Mouse (Mus musculus) MEL (cell line): Measurements from ENCODE around the gene Dock3. TPM values are rescaled to one million over a fixed set of nuclear protein-coding genes. Genes with fewer than 3 reads are reported as not detected.

Experiments used
- DNase-seq: peaks from one replicate; pipeline ENCODE4 v3.0.0; 2011; ENCODE audit warnings: low read depth, low spot score
- H3K27ac ChIP-seq: 2 replicates; pipeline ENCODE4 v1.5.1; 2012; ENCODE audit warnings: low read depth, mild to moderate bottlenecking, control low read depth, low read length, moderate library complexity; ENCODE audit not compliant: control insufficient read depth
- H3K27me3 ChIP-seq, 2 experiments: fragments of 150-350 bp in 1 of 2; sonication (generic) in 1 of 2; 2 replicates each; pipeline ENCODE4 v1.6.1; 2012; ENCODE audit warnings: low read length in 2 of 2, mild to moderate bottlenecking in 2 of 2, improper control_type of control experiment in 1 of 2, moderate library complexity in 1 of 2; ENCODE audit not compliant: insufficient read depth in 2 of 2, control insufficient read depth in 1 of 2
- H3K36me3 ChIP-seq, 2 experiments: 2 replicates each; pipeline ENCODE4 v1.6.1; 2012 to 2014; ENCODE audit warnings: low read length in 2 of 2, improper control_type of control experiment in 1 of 2, inconsistent platforms in 1 of 2, mild to moderate bottlenecking in 1 of 2; ENCODE audit not compliant: insufficient read depth in 2 of 2, control insufficient read depth in 1 of 2
- H3K4me1 ChIP-seq, 2 experiments: fragments of 150-350 bp in 1 of 2; sonication (generic) in 1 of 2; 2 replicates each; pipeline ENCODE4 v1.6.1; 2012; ENCODE audit warnings: low read length in 2 of 2, improper control_type of control experiment in 1 of 2, mild to moderate bottlenecking in 1 of 2; ENCODE audit not compliant: insufficient read depth in 2 of 2, control insufficient read depth in 1 of 2
- H3K4me3 ChIP-seq, 2 experiments: fragments of 150-350 bp in 1 of 2; sonication (generic) in 1 of 2; 2 replicates each; pipeline ENCODE4 v1.5.1; 2012; ENCODE audit warnings: low read depth in 2 of 2, low read length in 2 of 2, mild to moderate bottlenecking in 2 of 2, moderate library complexity in 2 of 2, control low read depth in 1 of 2, improper control_type of control experiment in 1 of 2; ENCODE audit not compliant: control insufficient read depth in 1 of 2, insufficient read depth in 1 of 2
- H3K79me2 ChIP-seq: 2 replicates; pipeline ENCODE4 v1.6.1; 2012; ENCODE audit warnings: mild to moderate bottlenecking, low read length, moderate library complexity; ENCODE audit not compliant: control insufficient read depth, poor library complexity, insufficient read depth
- H3K9ac ChIP-seq: 2 replicates; pipeline ENCODE4 v1.6.1; 2012; ENCODE audit warnings: low read depth, mild to moderate bottlenecking, control low read depth, low read length, moderate library complexity; ENCODE audit not compliant: control insufficient read depth, poor library complexity, severe bottlenecking
- H3K9me3 ChIP-seq: fragments of 150-350 bp; sonication (generic); replicated peaks from 2 replicates; pipeline ENCODE4 v1.6.1; 2012; ENCODE audit warnings: mild to moderate bottlenecking, low read length, improper control_type of control experiment, moderate library complexity; ENCODE audit not compliant: insufficient read depth
- BHLHE40 ChIP-seq: IDR thresholded peaks from 2 replicates; pipeline ENCODE4 v1.6.1; 2012; ENCODE audit warnings: low read depth, mild to moderate bottlenecking, inconsistent platforms, low read length, improper control_type of control experiment, borderline replicate concordance
- E2F4 ChIP-seq: IDR thresholded peaks from 2 replicates; pipeline ENCODE4 v1.6.1; 2011; ENCODE audit warnings: low read depth, low read length, improper control_type of control experiment, borderline replicate concordance
- ETS1 ChIP-seq: IDR thresholded peaks from 2 replicates; pipeline ENCODE4 v1.6.1; 2012; ENCODE audit warnings: low read depth, mild to moderate bottlenecking, inconsistent platforms, low read length, improper control_type of control experiment, moderate library complexity
- GABPA ChIP-seq: IDR thresholded peaks from 2 replicates; pipeline ENCODE4 v1.6.1; 2012; ENCODE audit warnings: low read depth, mild to moderate bottlenecking, inconsistent platforms, low read length, improper control_type of control experiment, moderate library complexity
- GATA1 ChIP-seq: IDR thresholded peaks from 2 replicates; pipeline ENCODE4 v1.6.1; 2011; ENCODE audit warnings: low read depth, low read length, improper control_type of control experiment
- HCFC1 ChIP-seq: IDR thresholded peaks from 2 replicates; pipeline ENCODE4 v1.6.1; 2012; ENCODE audit warnings: low read depth, mild to moderate bottlenecking, inconsistent platforms, low read length, improper control_type of control experiment, moderate library complexity
- JUND ChIP-seq: IDR thresholded peaks from 2 replicates; pipeline ENCODE4 v1.6.1; 2011; ENCODE audit warnings: low read depth, mild to moderate bottlenecking, improper control_type of control experiment, low read length
- MYC ChIP-seq: IDR thresholded peaks from 2 replicates; pipeline ENCODE4 v1.6.1; 2011; ENCODE audit warnings: low read depth, mild to moderate bottlenecking, low read length, improper control_type of control experiment, moderate library complexity
- POLR2AphosphoS2 ChIP-seq: IDR thresholded peaks from 2 replicates; pipeline ENCODE4 v1.6.1; 2011; ENCODE audit warnings: low read length, improper control_type of control experiment
- POLR2AphosphoS5 ChIP-seq: IDR thresholded peaks from 2 replicates; pipeline ENCODE4 v1.6.1; 2012; ENCODE audit warnings: low read depth, borderline replicate concordance, mild to moderate bottlenecking, inconsistent platforms, low read length, moderate library complexity, mixed read lengths
- RCOR1 ChIP-seq: IDR thresholded peaks from 2 replicates; pipeline ENCODE4 v1.6.1; 2012; ENCODE audit warnings: low read depth, mild to moderate bottlenecking, inconsistent platforms, low read length, improper control_type of control experiment
- SIN3A ChIP-seq: IDR thresholded peaks from 2 replicates; pipeline ENCODE4 v1.6.1; 2012; ENCODE audit warnings: low read length, improper control_type of control experiment, inconsistent platforms
- SMC3 ChIP-seq: IDR thresholded peaks from 2 replicates; pipeline ENCODE4 v1.6.1; 2011; ENCODE audit warnings: low read depth, low read length, improper control_type of control experiment
- TAL1 ChIP-seq: IDR thresholded peaks from 2 replicates; pipeline ENCODE4 v1.6.1; 2012; ENCODE audit warnings: mild to moderate bottlenecking, inconsistent platforms, low read length, moderate library complexity, mixed read lengths
- USF1 ChIP-seq: IDR thresholded peaks from 2 replicates; pipeline ENCODE4 v1.6.1; 2014; ENCODE audit warnings: low read depth, mild to moderate bottlenecking, inconsistent platforms, low read length, improper control_type of control experiment, moderate library complexity
- ZMIZ1 ChIP-seq: IDR thresholded peaks from 2 replicates; pipeline ENCODE4 v1.6.1; 2012; ENCODE audit warnings: low read depth, mild to moderate bottlenecking, inconsistent platforms, low read length, improper control_type of control experiment, moderate library complexity
- polyA plus RNA-seq, 2 experiments: library from polyadenylated mRNA; stranded (reverse) in 1 of 2; unstranded in 1 of 2; fragments of >175 nt in 1 of 2; fragments of >200 nt in 1 of 2; gene quantifications; 2 replicates each; pipeline versions ENCODE4 v1.2.1 to v1.2.4; 2012; ENCODE audit warnings: low replicate concordance in 2 of 2, low read depth in 1 of 2; ENCODE audit not compliant: insufficient read length in 2 of 2, insufficient read depth in 1 of 2, missing spikeins in 1 of 2
- total RNA-seq: library from RNA; depleted of rRNA; stranded (reverse); fragments of 300-350 nt; gene quantifications from 2 replicates; pipeline ENCODE4 v1.2.3, GENCODE M21; 2012

The Dock3 gene
- total and polyA plus RNA-seq, 3 experiments = 0.03 to 0.08 TPM; not detected in 1

DNA sequence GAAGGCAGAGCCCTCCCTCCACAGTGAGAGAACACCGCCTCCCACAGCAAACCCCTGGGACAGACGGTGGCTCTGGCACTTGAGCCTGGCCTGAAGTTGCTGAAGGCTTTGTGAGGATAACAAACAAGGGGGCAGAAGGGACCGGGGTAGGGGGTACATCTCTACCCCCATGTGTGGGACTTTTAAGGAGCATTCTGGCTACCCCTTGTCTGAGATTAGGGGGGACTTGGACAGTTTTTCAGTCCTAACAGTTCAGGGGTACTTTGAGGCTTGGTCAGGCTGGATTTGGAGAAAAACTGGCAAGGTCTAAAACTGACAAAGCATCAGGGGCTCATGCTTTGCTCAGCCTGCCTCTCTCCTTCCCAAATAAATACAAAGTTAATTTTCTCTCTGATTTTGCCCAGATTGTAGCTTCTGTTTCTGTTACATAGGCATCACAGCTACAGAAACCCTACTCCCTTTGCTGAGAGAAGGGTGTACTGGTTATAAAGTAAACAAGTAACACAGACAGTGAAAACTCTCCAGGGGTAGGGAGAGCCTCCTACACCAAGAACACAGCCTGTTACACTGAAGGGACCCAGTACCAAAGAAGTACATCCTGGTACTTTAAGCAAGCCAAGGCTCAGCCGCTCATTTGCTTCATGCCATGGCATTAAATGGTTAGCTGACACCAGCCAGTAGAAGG is 350.5 kb downstream of the Dock3 start:
- Histone ChIP-seq H3K36me3 (peaks cover 12 to 35% of the 10 kb centered on the region in 2 experiments), H3K27ac (no peak overlapping the region), H3K9ac (no peak overlapping the region), H3K9me3 (no peaks in the 10 kb centered on the region), H3K79me2 (peaks cover 29% of the 10 kb centered on the region), H3K27me3 (no peaks in the 10 kb centered on the region), H3K4me1 (peaks cover 2 to 34% of the 10 kb centered on the region in 2 experiments; a peak in 3 of 4 replicates), H3K4me3 (no peak overlapping the region)
- peak; percentile 34; the same call in 1 of the 2 replicates for TF ChIP-seq POLR2AphosphoS2
- no peak for TF ChIP-seq E2F4
- DNase-seq = no peak

DNA sequence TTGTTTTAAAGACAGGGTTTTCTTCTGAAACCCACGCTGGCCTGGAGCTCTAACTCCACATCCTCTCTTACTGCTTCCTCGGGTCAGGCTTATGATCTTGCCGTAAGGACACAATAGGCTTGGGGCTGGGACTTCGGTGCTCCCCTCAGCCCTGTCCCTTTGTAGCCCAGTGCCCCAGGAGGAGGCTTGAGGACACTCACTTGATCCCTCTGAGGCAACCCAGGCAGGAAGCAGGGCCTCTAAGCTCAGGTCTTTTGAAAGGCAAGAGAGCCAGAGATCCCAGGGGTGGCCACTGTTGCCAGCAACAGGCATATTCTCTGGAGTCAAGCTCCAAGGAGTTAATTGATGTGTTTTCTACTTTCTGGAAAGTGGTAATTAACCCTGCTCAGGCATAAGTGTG is 352.2 kb downstream of the Dock3 start:
- Histone ChIP-seq H3K27me3 (no peaks in the 10 kb centered on the region), H3K9me3 (no peaks in the 10 kb centered on the region), H3K27ac (no peak overlapping the region), H3K4me1 (peaks cover 2 to 20% of the 10 kb centered on the region in 2 experiments; a peak in 3 of 4 replicates), H3K36me3 (peaks cover 21 to 26% of the 10 kb centered on the region in 2 experiments), H3K79me2 (peaks cover 12% of the 10 kb centered on the region), H3K4me3 (no peak overlapping the region), H3K9ac (no peak overlapping the region)
- DNase-seq = no peak
- TF ChIP-seq MYC = no peak
- no peak for TF ChIP-seq POLR2AphosphoS2
- no peak for TF ChIP-seq SIN3A
- TF ChIP-seq GABPA = no peak
- no peak for TF ChIP-seq TAL1
- no peak for TF ChIP-seq USF1
- no peak for TF ChIP-seq GATA1
- TF ChIP-seq SMC3 = no peak
- no peak for TF ChIP-seq ZMIZ1
- no peak for TF ChIP-seq HCFC1
- no peak for TF ChIP-seq RCOR1
- no peak for TF ChIP-seq POLR2AphosphoS5
- TF ChIP-seq BHLHE40 = no peak
- TF ChIP-seq ETS1 = no peak
- no peak for TF ChIP-seq JUND
